Mouse (Mus musculus) MEL (cell line): ENCODE measurements at regions not wholly inside any gene's neighbourhood (a gene's known extent, or its start where the extent isn't known, plus 50 kb on each side); places are given as distances from the start of the nearest gene placed in this dataset.

Experiments
- DNase-seq: peaks from one replicate; pipeline ENCODE4 v3.0.0; 2011; ENCODE audit warnings: low read depth, low spot score
- H3K27ac ChIP-seq: 2 replicates; pipeline ENCODE4 v1.5.1; 2012; ENCODE audit warnings: low read depth, mild to moderate bottlenecking, control low read depth, low read length, moderate library complexity; ENCODE audit not compliant: control insufficient read depth
- H3K27me3 ChIP-seq, 2 experiments: fragments of 150-350 bp in 1 of 2; sonication (generic) in 1 of 2; 2 replicates each; pipeline ENCODE4 v1.6.1; 2012; ENCODE audit warnings: low read length in 2 of 2, mild to moderate bottlenecking in 2 of 2, improper control_type of control experiment in 1 of 2, moderate library complexity in 1 of 2; ENCODE audit not compliant: insufficient read depth in 2 of 2, control insufficient read depth in 1 of 2
- H3K36me3 ChIP-seq, 2 experiments: 2 replicates each; pipeline ENCODE4 v1.6.1; 2012 to 2014; ENCODE audit warnings: low read length in 2 of 2, improper control_type of control experiment in 1 of 2, inconsistent platforms in 1 of 2, mild to moderate bottlenecking in 1 of 2; ENCODE audit not compliant: insufficient read depth in 2 of 2, control insufficient read depth in 1 of 2
- H3K4me1 ChIP-seq, 2 experiments: fragments of 150-350 bp in 1 of 2; sonication (generic) in 1 of 2; 2 replicates each; pipeline ENCODE4 v1.6.1; 2012; ENCODE audit warnings: low read length in 2 of 2, improper control_type of control experiment in 1 of 2, mild to moderate bottlenecking in 1 of 2; ENCODE audit not compliant: insufficient read depth in 2 of 2, control insufficient read depth in 1 of 2
- H3K4me3 ChIP-seq, 2 experiments: fragments of 150-350 bp in 1 of 2; sonication (generic) in 1 of 2; 2 replicates each; pipeline ENCODE4 v1.5.1; 2012; ENCODE audit warnings: low read depth in 2 of 2, low read length in 2 of 2, mild to moderate bottlenecking in 2 of 2, moderate library complexity in 2 of 2, control low read depth in 1 of 2, improper control_type of control experiment in 1 of 2; ENCODE audit not compliant: control insufficient read depth in 1 of 2, insufficient read depth in 1 of 2
- H3K79me2 ChIP-seq: 2 replicates; pipeline ENCODE4 v1.6.1; 2012; ENCODE audit warnings: mild to moderate bottlenecking, low read length, moderate library complexity; ENCODE audit not compliant: control insufficient read depth, poor library complexity, insufficient read depth
- H3K9ac ChIP-seq: 2 replicates; pipeline ENCODE4 v1.6.1; 2012; ENCODE audit warnings: low read depth, mild to moderate bottlenecking, control low read depth, low read length, moderate library complexity; ENCODE audit not compliant: control insufficient read depth, poor library complexity, severe bottlenecking
- H3K9me3 ChIP-seq: fragments of 150-350 bp; sonication (generic); replicated peaks from 2 replicates; pipeline ENCODE4 v1.6.1; 2012; ENCODE audit warnings: mild to moderate bottlenecking, low read length, improper control_type of control experiment, moderate library complexity; ENCODE audit not compliant: insufficient read depth
- BHLHE40 ChIP-seq: IDR thresholded peaks from 2 replicates; pipeline ENCODE4 v1.6.1; 2012; ENCODE audit warnings: low read depth, mild to moderate bottlenecking, inconsistent platforms, low read length, improper control_type of control experiment, borderline replicate concordance
- CHD1 ChIP-seq: IDR thresholded peaks from 2 replicates; pipeline ENCODE4 v1.6.1; 2012; ENCODE audit warnings: low read depth, mild to moderate bottlenecking, inconsistent platforms, low read length, improper control_type of control experiment
- CTCF ChIP-seq, 3 experiments: IDR thresholded peaks in 2 of 3; conservative IDR thresholded peaks in 1 of 3; 2 replicates each; pipeline ENCODE4 v1.5.1; 2011 to 2012; ENCODE audit warnings: low read length in 3 of 3, low read depth in 2 of 3, mild to moderate bottlenecking in 2 of 3, improper control_type of control experiment in 1 of 3, inconsistent platforms in 1 of 3, mixed read lengths in 1 of 3, moderate library complexity in 1 of 3; ENCODE audit not compliant: control insufficient read depth in 1 of 3, insufficient read depth in 1 of 3, poor library complexity in 1 of 3, severe bottlenecking in 1 of 3
- HCFC1 ChIP-seq: IDR thresholded peaks from 2 replicates; pipeline ENCODE4 v1.6.1; 2012; ENCODE audit warnings: low read depth, mild to moderate bottlenecking, inconsistent platforms, low read length, improper control_type of control experiment, moderate library complexity
- MAFK ChIP-seq: IDR thresholded peaks from 2 replicates; pipeline ENCODE4 v1.6.1; 2011; ENCODE audit warnings: low read depth, mild to moderate bottlenecking, low read length, improper control_type of control experiment, borderline replicate concordance
- MAX ChIP-seq: IDR thresholded peaks from 2 replicates; pipeline ENCODE4 v1.6.1; 2011; ENCODE audit warnings: low read length, improper control_type of control experiment
- MEF2A ChIP-seq: IDR thresholded peaks from 2 replicates; pipeline ENCODE4 v1.6.1; 2014; ENCODE audit warnings: low read depth, mild to moderate bottlenecking, inconsistent platforms, low read length, improper control_type of control experiment; ENCODE audit not compliant: poor library complexity, insufficient replicate concordance, severe bottlenecking; ENCODE audit errors: extremely low read depth
- MYB ChIP-seq: IDR thresholded peaks from 2 replicates; pipeline ENCODE4 v1.6.1; 2011; ENCODE audit warnings: mild to moderate bottlenecking, low read depth, low read length, improper control_type of control experiment
- NELFE ChIP-seq: IDR thresholded peaks from 2 replicates; pipeline ENCODE4 v1.6.1; 2011; ENCODE audit warnings: low read depth, low read length, improper control_type of control experiment
- NRF1 ChIP-seq: IDR thresholded peaks from 2 replicates; pipeline ENCODE4 v1.6.1; 2014; ENCODE audit warnings: low read depth, mild to moderate bottlenecking, inconsistent platforms, low read length, improper control_type of control experiment, moderate library complexity; ENCODE audit not compliant: poor library complexity, insufficient read depth, severe bottlenecking
- POLR2A ChIP-seq, 2 experiments: IDR thresholded peaks; 2 replicates each; pipeline ENCODE4 v1.6.1; 2011 to 2012; ENCODE audit warnings: low read length in 2 of 2, mild to moderate bottlenecking in 2 of 2, control low read depth in 1 of 2, improper control_type of control experiment in 1 of 2, low read depth in 1 of 2, moderate library complexity in 1 of 2; ENCODE audit not compliant: control insufficient read depth in 1 of 2, insufficient read depth in 1 of 2, poor library complexity in 1 of 2
- POLR2AphosphoS2 ChIP-seq: IDR thresholded peaks from 2 replicates; pipeline ENCODE4 v1.6.1; 2011; ENCODE audit warnings: low read length, improper control_type of control experiment
- RCOR1 ChIP-seq: IDR thresholded peaks from 2 replicates; pipeline ENCODE4 v1.6.1; 2012; ENCODE audit warnings: low read depth, mild to moderate bottlenecking, inconsistent platforms, low read length, improper control_type of control experiment
- SIN3A ChIP-seq: IDR thresholded peaks from 2 replicates; pipeline ENCODE4 v1.6.1; 2012; ENCODE audit warnings: low read length, improper control_type of control experiment, inconsistent platforms
- SMC3 ChIP-seq: IDR thresholded peaks from 2 replicates; pipeline ENCODE4 v1.6.1; 2011; ENCODE audit warnings: low read depth, low read length, improper control_type of control experiment
- TAL1 ChIP-seq: IDR thresholded peaks from 2 replicates; pipeline ENCODE4 v1.6.1; 2012; ENCODE audit warnings: mild to moderate bottlenecking, inconsistent platforms, low read length, moderate library complexity, mixed read lengths
- TBP ChIP-seq: IDR thresholded peaks from 2 replicates; pipeline ENCODE4 v1.8.0; 2011; ENCODE audit warnings: low read depth, low read length, improper control_type of control experiment
- TCF12 ChIP-seq: IDR thresholded peaks from 2 replicates; pipeline ENCODE4 v1.6.1; 2014; ENCODE audit warnings: low read depth, mild to moderate bottlenecking, inconsistent platforms, low read length, improper control_type of control experiment, moderate library complexity
- USF1 ChIP-seq: IDR thresholded peaks from 2 replicates; pipeline ENCODE4 v1.6.1; 2014; ENCODE audit warnings: low read depth, mild to moderate bottlenecking, inconsistent platforms, low read length, improper control_type of control experiment, moderate library complexity
- USF2 ChIP-seq, 2 experiments: IDR thresholded peaks; 2 replicates each; pipeline ENCODE4 v1.6.1; 2011 to 2012; ENCODE audit warnings: improper control_type of control experiment in 2 of 2, low read length in 2 of 2, borderline replicate concordance in 1 of 2, inconsistent platforms in 1 of 2, low read depth in 1 of 2, mild to moderate bottlenecking in 1 of 2; ENCODE audit not compliant: insufficient read depth in 1 of 2
- ZKSCAN1 ChIP-seq: IDR thresholded peaks from 2 replicates; pipeline ENCODE4 v1.6.1; 2012; ENCODE audit warnings: low read depth, mild to moderate bottlenecking, inconsistent platforms, low read length, improper control_type of control experiment, moderate library complexity
- ZMIZ1 ChIP-seq: IDR thresholded peaks from 2 replicates; pipeline ENCODE4 v1.6.1; 2012; ENCODE audit warnings: low read depth, mild to moderate bottlenecking, inconsistent platforms, low read length, improper control_type of control experiment, moderate library complexity

DNA sequence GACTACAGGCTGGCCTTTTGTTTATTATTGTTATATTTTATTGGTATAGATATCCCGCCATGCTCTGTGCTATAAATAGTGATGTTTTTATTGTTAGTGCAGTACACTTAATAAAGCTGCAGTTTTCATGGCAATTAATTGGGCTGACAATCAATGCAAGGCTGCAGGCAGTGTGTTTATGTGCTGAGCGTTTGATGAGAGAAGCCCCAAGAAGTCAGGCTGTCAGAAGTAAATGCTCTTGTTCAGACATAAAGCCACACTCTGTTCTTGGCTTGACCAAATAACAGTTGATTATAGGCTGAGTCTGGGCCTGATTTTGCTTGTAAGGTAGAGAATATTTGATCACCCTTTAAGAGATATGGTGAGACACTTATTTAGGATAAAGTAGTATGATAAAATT lies 341.4 kb downstream of the Cps1 start:
- Histone ChIP-seq H3K27ac (no peak overlapping the region), H3K79me2 (no peaks in the 10 kb centered on the region), H3K27me3 (no peaks in the 10 kb centered on the region), H3K9ac (no peak overlapping the region), H3K36me3 (no peaks in the 10 kb centered on the region), H3K4me3 (no peak overlapping the region), H3K4me1 (no peaks in the 10 kb centered on the region), H3K9me3 (no peaks in the 10 kb centered on the region)
- no peak for TF ChIP-seq CTCF (IDR thresholded peaks at IDR 0.05 in 2 of 3, conservative IDR thresholded peaks at IDR 0.05 in 1 of 3; ENCODE audit: control insufficient read depth in 1 of 3, insufficient read depth in 1 of 3, low read depth in 2 of 3, low read length in 3 of 3, poor library complexity in 1 of 3, severe bottlenecking in 1 of 3)
- no peak for TF ChIP-seq BHLHE40
- no peak for TF ChIP-seq POLR2AphosphoS2
- no peak for TF ChIP-seq NELFE
- no peak for TF ChIP-seq TAL1
- no peak for TF ChIP-seq ZMIZ1
- no peak for TF ChIP-seq USF1
- no peak for TF ChIP-seq MAX
- no peak for TF ChIP-seq MAFK
- TF ChIP-seq POLR2A (IDR thresholded peaks at IDR 0.05; ENCODE audit: control insufficient read depth in 1 of 2, insufficient read depth in 1 of 2, low read depth in 1 of 2, low read length in 2 of 2, poor library complexity in 1 of 2), result no peak
- no peak for TF ChIP-seq NRF1
- no peak for TF ChIP-seq SMC3
- no peak for TF ChIP-seq USF2 (IDR thresholded peaks at IDR 0.05; ENCODE audit: borderline replicate concordance in 1 of 2, insufficient read depth in 1 of 2, low read depth in 1 of 2, low read length in 2 of 2)
- no peak for TF ChIP-seq MEF2A
- no peak for TF ChIP-seq TCF12
- TF ChIP-seq SIN3A, result no peak
- no peak for TF ChIP-seq HCFC1
- TF ChIP-seq MYB, result no peak
- no peak for DNase-seq

- no peak for DNase-seq
- TF ChIP-seq MAX, result no peak
- no peak for TF ChIP-seq TBP
- TF ChIP-seq CHD1, result no peak
- TF ChIP-seq MYB, result no peak
- no peak for TF ChIP-seq ZKSCAN1
- TF ChIP-seq RCOR1, result no peak
- TF ChIP-seq, all 39 proteins: peak for 0
- H3K4me3 ChIP-seq, result no peak overlapping the region
- H3K27me3 ChIP-seq, result no peaks in the 10 kb centered on the region
- no peak overlapping the region for H3K27ac ChIP-seq
- no peaks in the 10 kb centered on the region for H3K9me3 ChIP-seq
- no peaks in the 10 kb centered on the region for H3K4me1 ChIP-seq
- H3K79me2 ChIP-seq, result no peaks in the 10 kb centered on the region
- H3K36me3 ChIP-seq, result no peaks in the 10 kb centered on the region
- no peak overlapping the region for H3K9ac ChIP-seq
Observed at GRCm38 (mm10) chr1:67465527-67465926, 342.7 kb downstream of the Cps1 start.
